Mouse (Mus musculus): Measurements from ENCODE around the gene Skint3. TPM values are rescaled to one million over a fixed set of nuclear protein-coding genes. Genes with fewer than 3 reads are reported as not detected.
"Not testable (repeated sequence)": the region's sequence is repeated elsewhere in the genome, so short reads cannot be mapped to it uniquely, and the experiment has no call there.

Skint3 gene
- 0.06 and 0.07 TPM in 2 replicates for polyA plus RNA-seq (2015; fragmentation: Nextera tagmentation; extraction: Ambion mirVana)

DNA sequence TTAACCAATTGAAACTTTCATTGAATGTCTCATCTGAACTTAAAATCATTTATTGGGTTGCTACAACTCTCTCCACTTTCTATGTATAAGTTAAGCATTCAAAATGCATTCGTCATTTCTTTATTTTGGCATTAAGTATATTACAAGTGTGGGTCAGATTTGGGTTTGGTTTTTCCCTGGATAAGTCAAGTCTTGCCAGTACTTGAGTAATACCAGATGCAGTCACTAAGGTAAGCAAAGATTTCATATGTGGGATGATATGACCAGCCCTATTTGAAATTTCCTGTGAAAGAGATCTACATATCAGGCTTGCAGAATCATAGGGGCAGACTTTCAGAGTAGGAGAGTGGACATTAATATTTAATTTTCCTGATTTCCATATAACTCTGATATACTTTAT is at the start of gene Skint3:
Gene Skint3 (plus strand): TSS at position 301 of the 400 bp plus-strand sequence.
- Histone ChIP-seq H3K9ac (ENCODE audit: low read length) (no peak within 1 kb of the TSS), H3K27me3 (ENCODE audit: control insufficient read depth, insufficient read depth, low read length) (no peaks in the 10 kb centered on the region), H3K4me2 (ENCODE audit: low read depth, low read length) (no peak within 1 kb of the TSS), H3K27ac (ENCODE audit: low read length) (no peak within 1 kb of the TSS), H3K4me3 (replicated peaks; ENCODE audit: low read length) (no peak within 1 kb of the TSS), H3K4me1 (ENCODE audit: control insufficient read depth, insufficient read depth, low read length) (no peaks in the 10 kb centered on the region), H3K9me3 (replicated peaks; ENCODE audit: control insufficient read depth, low read length) (no peaks in the 10 kb centered on the region), H3K36me3 (ENCODE audit: control insufficient read depth, insufficient read depth, low read length) (no peaks in the 10 kb centered on the region)
- no peak for ATAC-seq (ENCODE audit: insufficient read depth, low FRiP score)
- WGBS = 81% methylated on average over 1 of the region's 1 CpGs

DNA sequence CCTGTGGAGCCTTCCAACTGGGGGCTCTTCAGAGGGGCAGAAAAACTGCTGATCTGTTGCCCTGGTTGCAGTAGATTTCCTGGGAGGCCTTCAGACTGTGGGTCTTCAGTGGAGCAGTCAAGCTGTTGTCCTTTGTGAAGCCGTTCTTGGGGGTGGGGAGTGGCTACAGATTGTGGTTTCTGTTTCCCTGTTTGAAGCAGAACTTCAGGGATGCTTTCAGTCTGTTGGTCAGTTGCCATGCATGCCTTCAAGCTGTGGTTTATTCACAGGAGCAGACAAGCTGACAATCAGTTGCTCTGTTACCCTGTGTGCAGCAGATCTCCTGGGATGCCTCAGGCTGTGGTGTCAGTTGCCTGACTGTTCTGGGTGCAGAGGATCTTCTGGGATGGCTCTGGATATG is 11.4 kb downstream of the Skint3 start:
- Histone ChIP-seq H3K4me2 (ENCODE audit: low read depth, low read length) (no peak overlapping the region), H3K9me3 (replicated peaks; ENCODE audit: control insufficient read depth, low read length) (0 out of 2 replicates have a peak, but pooled peaks cover 3% of the 10 kb centered on the region), H3K27me3 (ENCODE audit: control insufficient read depth, insufficient read depth, low read length) (no peaks in the 10 kb centered on the region), H3K4me3 (replicated peaks; ENCODE audit: low read length) (no peak overlapping the region), H3K27ac (ENCODE audit: low read length) (no peak overlapping the region), H3K9ac (ENCODE audit: low read length) (no peak overlapping the region), H3K4me1 (ENCODE audit: control insufficient read depth, insufficient read depth, low read length) (no peaks in the 10 kb centered on the region), H3K36me3 (ENCODE audit: control insufficient read depth, insufficient read depth, low read length) (no peaks in the 10 kb centered on the region)
- no peak for ATAC-seq (ENCODE audit: insufficient read depth, low FRiP score)
- WGBS = 58% methylated on average over 1 of the region's 1 CpGs

DNA sequence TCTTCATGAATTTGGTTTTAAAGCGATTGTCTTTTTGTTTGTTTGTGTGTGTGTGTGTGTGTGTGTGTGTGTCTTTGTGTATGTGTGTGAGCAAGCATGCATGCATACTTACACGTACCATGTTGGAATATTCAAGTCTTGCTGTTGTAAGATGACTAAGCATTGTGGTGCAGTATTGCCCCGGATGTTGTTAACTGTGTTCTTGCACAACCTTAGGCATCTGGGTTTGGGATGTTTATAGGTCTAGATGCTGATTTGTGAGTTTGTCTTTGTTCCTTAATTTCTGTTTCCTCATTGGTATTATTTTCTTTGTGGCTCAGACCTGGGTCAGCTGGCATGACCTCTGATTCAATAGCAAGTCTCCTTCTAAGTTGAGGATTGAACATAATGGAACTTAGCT is 11.9 kb downstream of the Skint3 start:
- no peak overlapping the region for H3K4me2 ChIP-seq (ENCODE audit: low read depth, low read length)

DNA sequence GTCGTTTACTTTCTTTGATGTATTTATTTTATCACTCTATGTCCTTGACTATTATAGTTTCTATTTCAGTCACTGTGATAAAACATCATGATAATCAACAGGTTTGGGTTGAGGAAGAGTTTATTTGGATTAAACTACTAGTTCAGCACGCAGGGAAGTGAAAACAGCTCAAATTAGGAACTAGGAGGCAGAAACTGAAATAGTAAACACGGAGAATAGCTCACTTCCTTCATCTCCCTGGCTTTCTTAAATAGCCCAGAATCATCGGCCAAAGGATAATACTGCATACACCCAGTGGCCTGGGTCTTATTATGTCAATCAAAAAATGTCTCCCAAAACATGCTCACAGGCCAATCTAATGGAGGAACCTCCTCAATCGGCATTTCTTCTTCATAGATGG is 24.0 kb downstream of the Skint3 start:
- Histone ChIP-seq H3K27me3 (ENCODE audit: control insufficient read depth, insufficient read depth, low read length) (no peaks in the 10 kb centered on the region), H3K9ac (ENCODE audit: low read length) (no peak overlapping the region), H3K4me2 (ENCODE audit: low read depth, low read length) (no peak overlapping the region), H3K4me1 (ENCODE audit: control insufficient read depth, insufficient read depth, low read length) (no peaks in the 10 kb centered on the region), H3K4me3 (replicated peaks; ENCODE audit: low read length) (no peak overlapping the region), H3K27ac (ENCODE audit: low read length) (no peak overlapping the region), H3K36me3 (ENCODE audit: control insufficient read depth, insufficient read depth, low read length) (no peaks in the 10 kb centered on the region), H3K9me3 (replicated peaks; ENCODE audit: control insufficient read depth, low read length) (no peaks in the 10 kb centered on the region)
- 71% methylated on average over 5 of the region's 5 CpGs for WGBS
- no peak for ATAC-seq (ENCODE audit: insufficient read depth, low FRiP score)

More for the DNA sequence above, 11.9 kb downstream of the Skint3 start:
- no peaks in the 10 kb centered on the region for H3K36me3 ChIP-seq (ENCODE audit: control insufficient read depth, insufficient read depth, low read length)
- H3K9ac ChIP-seq (ENCODE audit: low read length) = no peak overlapping the region
- WGBS = 90% methylated on average over 3 of the region's 3 CpGs
- no peak overlapping the region for H3K27ac ChIP-seq (ENCODE audit: low read length)
- H3K9me3 ChIP-seq (replicated peaks; ENCODE audit: control insufficient read depth, low read length) = 0 out of 2 replicates have a peak, but pooled peaks cover 3% of the 10 kb centered on the region
- H3K4me3 ChIP-seq (replicated peaks; ENCODE audit: low read length) = no peak overlapping the region
- no peaks in the 10 kb centered on the region for H3K27me3 ChIP-seq (ENCODE audit: control insufficient read depth, insufficient read depth, low read length)
- no peaks in the 10 kb centered on the region for H3K4me1 ChIP-seq (ENCODE audit: control insufficient read depth, insufficient read depth, low read length)
- ATAC-seq (ENCODE audit: insufficient read depth, low FRiP score) = no peak

DNA sequence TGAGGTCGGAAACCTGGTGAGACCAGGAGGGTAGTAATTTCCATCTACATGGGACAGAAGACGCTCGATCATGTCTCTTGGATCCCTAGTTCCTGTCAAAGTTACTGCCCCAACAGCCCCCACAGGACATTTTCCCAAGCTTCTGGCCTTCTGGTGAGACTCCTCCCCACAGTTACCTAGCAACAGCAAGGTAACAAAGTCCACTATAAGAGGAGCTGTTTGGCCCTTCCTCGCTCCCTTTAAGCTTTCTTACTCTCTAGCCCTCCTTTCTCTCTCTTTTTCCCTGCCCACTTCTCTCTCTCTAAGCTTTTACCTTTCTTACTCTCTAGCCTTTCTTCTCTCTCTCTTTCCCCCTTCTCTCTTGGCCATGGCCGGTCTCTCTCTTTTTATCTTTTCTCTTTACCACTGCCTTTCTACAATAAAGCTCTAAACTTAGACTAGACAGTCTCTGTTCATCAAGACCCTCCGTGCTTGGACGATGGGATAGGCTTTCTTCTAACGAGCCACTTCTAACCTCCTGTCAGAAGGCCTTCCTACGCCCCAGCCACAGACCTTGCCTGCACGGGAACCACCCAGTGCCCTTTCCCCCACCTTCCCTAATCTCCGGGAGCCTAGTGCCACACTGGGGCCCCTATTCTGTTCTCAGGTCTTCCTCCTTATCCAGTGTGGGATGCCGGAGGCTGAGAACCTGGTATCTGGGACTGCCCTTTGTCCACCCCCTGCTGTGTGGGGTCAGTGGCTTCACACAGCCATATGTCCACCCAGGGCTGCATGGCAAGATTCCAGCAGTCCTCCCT is 55.3 kb downstream of the Skint3 start:
- H3K4me1 ChIP-seq (ENCODE audit: control insufficient read depth, insufficient read depth, low read length) = no peaks in the 10 kb centered on the region

DNA sequence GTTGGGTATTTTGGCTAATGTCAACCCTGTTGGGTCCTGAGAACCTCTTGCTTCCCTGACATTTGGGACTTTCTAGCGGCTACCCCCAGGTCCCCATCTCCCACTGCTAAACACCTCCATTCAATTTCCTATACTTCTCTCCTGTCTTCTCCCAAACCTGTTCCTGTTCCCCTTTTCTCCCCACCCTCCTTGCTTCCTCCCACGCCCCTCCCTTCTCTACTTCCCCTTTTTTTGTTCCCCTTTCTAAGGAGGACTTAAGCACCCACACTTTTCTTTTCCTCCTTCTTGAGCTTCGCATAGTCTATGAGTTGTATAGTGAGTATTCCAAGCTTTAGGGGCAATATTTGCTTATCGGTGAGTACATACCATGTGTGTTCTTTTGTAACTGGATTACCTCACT is 56.4 kb downstream of the Skint3 start:
- no peak for ATAC-seq (ENCODE audit: insufficient read depth, low FRiP score)
- no peaks in the 10 kb centered on the region for H3K27me3 ChIP-seq (ENCODE audit: control insufficient read depth, insufficient read depth, low read length)
- WGBS = 85% methylated on average over 4 of the region's 4 CpGs
- H3K4me1 ChIP-seq (ENCODE audit: control insufficient read depth, insufficient read depth, low read length) = no peaks in the 10 kb centered on the region
- no peak overlapping the region for H3K4me2 ChIP-seq (ENCODE audit: low read depth, low read length)
- H3K9me3 ChIP-seq (replicated peaks; ENCODE audit: control insufficient read depth, low read length) = no peaks in the 10 kb centered on the region; the same call in 1 of the 2 replicates
- H3K9ac ChIP-seq (ENCODE audit: low read length) = no peak overlapping the region
- H3K27ac ChIP-seq (ENCODE audit: low read length) = no peak overlapping the region
- H3K36me3 ChIP-seq (ENCODE audit: control insufficient read depth, insufficient read depth, low read length) = no peaks in the 10 kb centered on the region
- H3K4me3 ChIP-seq (replicated peaks; ENCODE audit: low read length) = no peak overlapping the region

More for the DNA sequence above, 55.3 kb downstream of the Skint3 start:
- Histone ChIP-seq H3K27ac (ENCODE audit: low read length) (no peak overlapping the region; the same call in 1 of the 2 replicates), H3K27me3 (ENCODE audit: control insufficient read depth, insufficient read depth, low read length) (no peaks in the 10 kb centered on the region), H3K9me3 (replicated peaks; ENCODE audit: control insufficient read depth, low read length) (no peaks in the 10 kb centered on the region; the same call in 1 of the 2 replicates), H3K36me3 (ENCODE audit: control insufficient read depth, insufficient read depth, low read length) (no peaks in the 10 kb centered on the region), H3K9ac (ENCODE audit: low read length) (no peak overlapping the region), H3K4me3 (replicated peaks; ENCODE audit: low read length) (no peak overlapping the region), H3K4me2 (ENCODE audit: low read depth, low read length) (no peak overlapping the region)
- 80% methylated on average over 12 of the region's 12 CpGs for WGBS
- ATAC-seq (ENCODE audit: insufficient read depth, low FRiP score) = no peak

DNA sequence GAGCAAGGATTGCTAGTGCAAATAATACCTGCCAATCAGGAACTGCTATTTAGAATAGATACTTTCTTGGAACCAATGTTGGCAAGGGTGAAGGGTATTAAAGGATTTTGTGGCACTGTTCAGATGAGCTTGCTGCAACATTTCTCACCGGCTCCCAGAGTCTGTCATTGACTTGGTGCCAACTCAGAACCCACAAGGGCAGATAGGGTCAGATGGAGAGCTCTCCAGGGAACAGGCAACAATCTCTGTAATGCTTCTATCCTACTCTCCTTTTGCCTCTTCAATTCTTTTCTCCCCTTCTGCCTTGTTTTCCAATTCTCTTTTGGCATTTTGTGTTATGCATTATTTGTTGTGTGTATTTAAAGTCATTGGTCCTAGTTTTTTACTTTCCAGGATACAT is 70.3 kb downstream of the Skint3 start:
- H3K9ac ChIP-seq (ENCODE audit: low read length) = no peak overlapping the region
- 68% methylated on average over 1 of the region's 1 CpGs for WGBS
- no peaks in the 10 kb centered on the region for H3K36me3 ChIP-seq (ENCODE audit: control insufficient read depth, insufficient read depth, low read length)
- H3K4me1 ChIP-seq (ENCODE audit: control insufficient read depth, insufficient read depth, low read length) = no peaks in the 10 kb centered on the region
- H3K27me3 ChIP-seq (ENCODE audit: control insufficient read depth, insufficient read depth, low read length) = no peaks in the 10 kb centered on the region
- H3K4me2 ChIP-seq (ENCODE audit: low read depth, low read length) = no peak overlapping the region
- ATAC-seq (ENCODE audit: insufficient read depth, low FRiP score) = no peak
- no peak overlapping the region for H3K27ac ChIP-seq (ENCODE audit: low read length)
- H3K4me3 ChIP-seq (replicated peaks; ENCODE audit: low read length) = no peak overlapping the region
- H3K9me3 ChIP-seq (replicated peaks; ENCODE audit: control insufficient read depth, low read length) = no peaks in the 10 kb centered on the region

DNA sequence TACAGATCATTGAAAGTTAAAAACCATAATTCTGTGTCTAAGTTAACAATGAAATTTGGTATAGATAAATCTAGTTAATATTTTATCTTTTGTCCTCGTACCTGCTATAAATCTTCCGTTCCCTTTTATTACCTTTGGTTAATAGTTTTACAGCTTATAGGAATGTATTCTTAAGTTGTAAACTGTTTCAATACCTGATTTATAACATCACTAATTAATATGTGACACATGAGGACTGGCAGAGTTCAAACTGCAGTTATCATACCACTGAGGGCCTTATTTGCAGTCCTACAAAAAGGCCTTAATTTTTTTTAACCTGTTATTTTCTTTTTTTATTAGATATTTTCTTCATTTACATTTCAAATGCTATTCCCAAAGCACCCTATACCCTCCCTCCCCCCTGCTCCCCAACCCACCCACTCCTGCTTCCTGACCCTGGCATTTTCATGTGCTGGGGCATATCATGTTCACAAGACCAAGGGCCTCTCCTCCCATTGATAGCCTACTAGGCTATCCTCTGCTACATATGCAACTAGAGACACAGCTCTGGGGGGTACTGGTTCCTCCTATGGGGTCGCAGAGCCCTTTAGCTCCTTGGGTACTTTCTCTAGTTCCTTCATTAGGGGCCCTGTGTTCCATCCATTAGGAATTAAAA is 70.9 kb downstream of the Skint3 start:
- no peak for ATAC-seq (ENCODE audit: insufficient read depth, low FRiP score)
- no peaks in the 10 kb centered on the region for H3K27me3 ChIP-seq (ENCODE audit: control insufficient read depth, insufficient read depth, low read length)
- no peaks in the 10 kb centered on the region for H3K36me3 ChIP-seq (ENCODE audit: control insufficient read depth, insufficient read depth, low read length)
- no peak overlapping the region for H3K4me3 ChIP-seq (replicated peaks; ENCODE audit: low read length)
- WGBS = 81% methylated on average over 3 of the region's 3 CpGs
- H3K9me3 ChIP-seq (replicated peaks; ENCODE audit: control insufficient read depth, low read length) = no peaks in the 10 kb centered on the region
- no peak overlapping the region for H3K9ac ChIP-seq (ENCODE audit: low read length)
- H3K4me2 ChIP-seq (ENCODE audit: low read depth, low read length) = no peak overlapping the region
- no peak overlapping the region for H3K27ac ChIP-seq (ENCODE audit: low read length)
- no peaks in the 10 kb centered on the region for H3K4me1 ChIP-seq (ENCODE audit: control insufficient read depth, insufficient read depth, low read length)

DNA sequence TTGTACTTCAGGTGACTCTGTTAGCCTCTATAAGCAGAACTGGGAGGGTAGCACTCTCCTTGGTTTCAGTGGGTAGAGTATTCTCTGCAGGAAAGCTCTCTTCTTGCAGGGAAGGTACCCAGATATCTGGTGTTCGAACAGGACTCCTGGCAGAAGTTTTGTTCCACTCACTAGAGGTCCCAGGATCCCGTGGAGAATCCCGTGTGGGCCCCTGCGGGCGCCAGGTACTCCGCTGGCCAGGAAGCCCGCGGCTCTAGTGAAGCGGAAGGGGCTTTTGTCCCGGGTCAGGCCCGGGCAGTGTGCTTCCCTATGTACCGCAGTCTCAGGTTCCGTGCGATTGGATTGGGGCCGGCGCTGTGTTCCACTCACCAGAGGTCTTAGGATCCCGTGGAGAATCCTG is 117.1 kb downstream of the Skint3 start:
- ATAC-seq (ENCODE audit: insufficient read depth, low FRiP score); H3K27me3 ChIP-seq (ENCODE audit: control insufficient read depth, insufficient read depth, low read length): not testable (repeated sequence)
- WGBS = 91% methylated on average over 16 of the region's 17 CpGs

More for the DNA sequence above, 117.1 kb downstream of the Skint3 start:
- H3K4me2 ChIP-seq (ENCODE audit: low read depth, low read length); H3K36me3 ChIP-seq (ENCODE audit: control insufficient read depth, insufficient read depth, low read length); H3K9ac ChIP-seq (ENCODE audit: low read length); H3K4me1 ChIP-seq (ENCODE audit: control insufficient read depth, insufficient read depth, low read length); H3K27ac ChIP-seq (ENCODE audit: low read length); H3K4me3 ChIP-seq (replicated peaks; ENCODE audit: low read length); H3K9me3 ChIP-seq (replicated peaks; ENCODE audit: control insufficient read depth, low read length): not testable (repeated sequence)
